Mouse (Mus musculus) heart, embryonic 12.5 days (tissue): Measurements from ENCODE around the gene Scp2. TPM values are rescaled to one million over a fixed set of nuclear protein-coding genes. Genes with fewer than 3 reads are reported as not detected.
"Not testable (repeated sequence)": the region's sequence is repeated elsewhere in the genome, so short reads cannot be mapped to it uniquely, and the experiment has no call there.

Source experiments
- ATAC-seq: fragments of 200-750 bp; cut with Nextera tagmentation; 2 replicates; pipeline ENCODE4 v1.8.0; 2017; ENCODE audit warnings: moderate TSS enrichment, moderate library complexity; ENCODE audit not compliant: insufficient number of reproducible peaks, low FRiP score
- H3K27ac ChIP-seq: fragments of 300-500 bp; sonication (generic); 2 replicates; pipeline ENCODE4 v1.5.1; 2016; ENCODE audit warnings: mild to moderate bottlenecking, moderate library complexity; ENCODE audit not compliant: poor library complexity, severe bottlenecking
- H3K27me3 ChIP-seq: fragments of 300-500 bp; sonication (generic); replicated peaks from 2 replicates; pipeline ENCODE4 v1.6.1; 2016; ENCODE audit warnings: mild to moderate bottlenecking, moderate library complexity
- H3K36me3 ChIP-seq: fragments of 300-500 bp; sonication (generic); 2 replicates; pipeline ENCODE4 v1.6.1; 2016; ENCODE audit warnings: mild to moderate bottlenecking, moderate library complexity
- H3K4me1 ChIP-seq: fragments of 300-500 bp; sonication (generic); replicated peaks from 2 replicates; pipeline ENCODE4 v1.6.1; 2016; ENCODE audit warnings: mild to moderate bottlenecking
- H3K4me2 ChIP-seq: fragments of 300-500 bp; sonication (generic); 2 replicates; pipeline ENCODE4 v1.6.1; 2016; ENCODE audit warnings: mild to moderate bottlenecking, moderate library complexity
- H3K4me3 ChIP-seq: fragments of 300-500 bp; sonication (generic); 2 replicates; pipeline ENCODE4 v1.5.1; 2016; ENCODE audit warnings: mild to moderate bottlenecking
- H3K9ac ChIP-seq: fragments of 300-500 bp; sonication (generic); 2 replicates; pipeline ENCODE4 v1.6.1; 2016; ENCODE audit warnings: mild to moderate bottlenecking, moderate library complexity
- H3K9me3 ChIP-seq: fragments of 300-500 bp; sonication (generic); replicated peaks from 2 replicates; pipeline ENCODE4 v1.6.1; 2016; ENCODE audit warnings: mild to moderate bottlenecking, moderate library complexity
- WGBS: fragments of 180-500 bp; shearing (Covaris S2); methylation state at CpG from one replicate; pipeline ENCODE4 v1.1.7; 2016; 5-methylcytosine and 5-hydroxymethylcytosine counted together
- polyA plus RNA-seq: library from polyadenylated mRNA; unstranded; fragments of >200 nt; fragmentation: Nextera tagmentation; extraction: Ambion mirVana; gene quantifications from 2 replicates; pipeline ENCODE4 v1.2.1, GENCODE M21; 2016

Gene Scp2
- polyA plus RNA-seq, 1 experiment from 2014 or later = 166 TPM

- not testable (repeated sequence) for H3K4me1 ChIP-seq, H3K9me3 ChIP-seq, H3K9ac ChIP-seq, H3K27ac ChIP-seq, H3K4me2 ChIP-seq, H3K27me3 ChIP-seq, H3K36me3 ChIP-seq, H3K4me3 ChIP-seq, ATAC-seq
- 82% methylated on average over 2 of the region's 2 CpGs for WGBS
Observed at GRCm38 (mm10) chr4:108143178-108143577, 1.6 kb downstream of the Scp2 start.

GRCm38 (mm10) chr4:108136938-108137337 is 7.9 kb downstream of the Scp2 start:
- Histone ChIP-seq H3K27ac (no peak overlapping the region), H3K27me3 (no peaks in the 10 kb centered on the region), H3K4me3 (no peak overlapping the region), H3K36me3 (no peaks in the 10 kb centered on the region), H3K4me2 (no peak overlapping the region), H3K4me1 (0 out of 2 replicates have a peak, but pooled peaks cover 3% of the 10 kb centered on the region), H3K9ac (no peak overlapping the region), H3K9me3 (peaks cover under 1% of the 10 kb centered on the region)
- WGBS = 82% methylated on average over 5 of the region's 5 CpGs
- ATAC-seq = no peak

- H3K9me3 ChIP-seq = peaks cover 6% of the 10 kb centered on the region
- peaks cover 3% of the 10 kb centered on the region; the same call in 1 of the 2 replicates for H3K4me1 ChIP-seq
- ATAC-seq = no peak
- H3K9ac ChIP-seq = no peak overlapping the region
- H3K27me3 ChIP-seq = no peaks in the 10 kb centered on the region
- 79% methylated on average over 3 of the region's 3 CpGs for WGBS
- H3K4me3 ChIP-seq = no peak overlapping the region
- no peak overlapping the region for H3K4me2 ChIP-seq
- no peaks in the 10 kb centered on the region for H3K36me3 ChIP-seq
- no peak overlapping the region for H3K27ac ChIP-seq
Observed at GRCm38 (mm10) chr4:108130452-108130851, 14.3 kb downstream of the Scp2 start.

GRCm38 (mm10) chr4:108128339-108128738 is 16.5 kb downstream of the Scp2 start:
- Histone ChIP-seq H3K9ac (no peak overlapping the region), H3K36me3 (no peaks in the 10 kb centered on the region), H3K4me2 (no peak overlapping the region), H3K4me1 (no peaks in the 10 kb centered on the region; the same call in 1 of the 2 replicates), H3K9me3 (peaks cover 6% of the 10 kb centered on the region), H3K4me3 (no peak overlapping the region), H3K27me3 (no peaks in the 10 kb centered on the region), H3K27ac (no peak overlapping the region)
- WGBS = 82% methylated on average over 2 of the region's 2 CpGs
- no peak for ATAC-seq

GRCm38 (mm10) chr4:108127516-108127915 is 17.3 kb downstream of the Scp2 start:
- H3K36me3 ChIP-seq = no peaks in the 10 kb centered on the region
- peaks cover 6% of the 10 kb centered on the region for H3K9me3 ChIP-seq
- no peak overlapping the region for H3K4me3 ChIP-seq
- H3K9ac ChIP-seq = no peak overlapping the region
- H3K27ac ChIP-seq = no peak overlapping the region
- 81% methylated on average over 5 of the region's 5 CpGs for WGBS
- H3K4me2 ChIP-seq = no peak overlapping the region
- H3K4me1 ChIP-seq = no peaks in the 10 kb centered on the region; the same call in 1 of the 2 replicates
- H3K27me3 ChIP-seq = no peaks in the 10 kb centered on the region
- no peak for ATAC-seq

- Histone ChIP-seq H3K4me3 (no peak overlapping the region), H3K36me3 (no peaks in the 10 kb centered on the region), H3K9me3 (peaks cover 6% of the 10 kb centered on the region), H3K4me2 (no peak overlapping the region), H3K4me1 (no peaks in the 10 kb centered on the region; the same call in 1 of the 2 replicates), H3K27ac (no peak overlapping the region), H3K27me3 (no peaks in the 10 kb centered on the region), H3K9ac (no peak overlapping the region)
- 89% methylated on average over 4 of the region's 4 CpGs for WGBS
- ATAC-seq = no peak
Observed at GRCm38 (mm10) chr4:108126260-108126659, 18.5 kb downstream of the Scp2 start.

- WGBS = 87% methylated on average over 1 of the region's 1 CpGs
- Histone ChIP-seq H3K4me2 (no peak overlapping the region), H3K9me3 (no peaks in the 10 kb centered on the region; the same call in 1 of the 2 replicates), H3K4me1 (no peaks in the 10 kb centered on the region; the same call in 1 of the 2 replicates), H3K36me3 (no peaks in the 10 kb centered on the region), H3K9ac (no peak overlapping the region), H3K4me3 (no peak overlapping the region), H3K27ac (no peak overlapping the region), H3K27me3 (no peaks in the 10 kb centered on the region)
- no peak for ATAC-seq
Observed at GRCm38 (mm10) chr4:108124104-108124503, 20.7 kb downstream of the Scp2 start.

GRCm38 (mm10) chr4:108117924-108118876 is 26.6 kb downstream of the Scp2 start:
- WGBS = 12% methylated on average over 45 of the region's 45 CpGs
- H3K4me1 ChIP-seq = no peaks in the 10 kb centered on the region
- peak overlapping the region; percentile 33 for H3K27ac ChIP-seq
- H3K9ac ChIP-seq = peak overlapping the region; percentile 75
- peak overlapping the region; percentile 83 for H3K4me3 ChIP-seq
- no peaks in the 10 kb centered on the region for H3K9me3 ChIP-seq
- H3K27me3 ChIP-seq = no peaks in the 10 kb centered on the region
- peak; percentile 91 for ATAC-seq
- no peaks in the 10 kb centered on the region for H3K36me3 ChIP-seq
- H3K4me2 ChIP-seq = peak overlapping the region; percentile 70

- 87% methylated on average over 8 of the region's 8 CpGs for WGBS
- no peak overlapping the region for H3K9ac ChIP-seq
- H3K4me3 ChIP-seq = no peak overlapping the region
- no peak overlapping the region for H3K27ac ChIP-seq
- H3K36me3 ChIP-seq = no peaks in the 10 kb centered on the region
- ATAC-seq = no peak
- no peaks in the 10 kb centered on the region for H3K27me3 ChIP-seq
- no peaks in the 10 kb centered on the region for H3K9me3 ChIP-seq
- H3K4me2 ChIP-seq = no peak overlapping the region; the same call in 1 of the 2 replicates
- no peaks in the 10 kb centered on the region for H3K4me1 ChIP-seq
Observed at GRCm38 (mm10) chr4:108117488-108117887, 27.3 kb downstream of the Scp2 start.

GRCm38 (mm10) chr4:108116466-108116865 is 28.3 kb downstream of the Scp2 start:
- 89% methylated on average over 2 of the region's 2 CpGs for WGBS
- no peak for ATAC-seq

GRCm38 (mm10) chr4:108110706-108111105 is 34.1 kb downstream of the Scp2 start:
- no peak overlapping the region for H3K4me2 ChIP-seq
- H3K27ac ChIP-seq = no peak overlapping the region
- no peak for ATAC-seq
- H3K4me1 ChIP-seq = no peaks in the 10 kb centered on the region
- H3K27me3 ChIP-seq = no peaks in the 10 kb centered on the region
- 0 out of 2 replicates have a peak, but pooled peaks cover 5% of the 10 kb centered on the region for H3K36me3 ChIP-seq
- H3K9me3 ChIP-seq = no peaks in the 10 kb centered on the region
- 77% methylated on average over 2 of the region's 2 CpGs for WGBS
- H3K4me3 ChIP-seq = no peak overlapping the region
- H3K9ac ChIP-seq = no peak overlapping the region

More at GRCm38 (mm10) chr4:108116466-108116865, 28.3 kb downstream of the Scp2 start:
- Histone ChIP-seq H3K27ac (no peak overlapping the region), H3K36me3 (no peaks in the 10 kb centered on the region), H3K9ac (no peak overlapping the region), H3K4me3 (no peak overlapping the region), H3K4me2 (no peak overlapping the region), H3K4me1 (no peaks in the 10 kb centered on the region), H3K9me3 (no peaks in the 10 kb centered on the region), H3K27me3 (no peaks in the 10 kb centered on the region)
